In the genomic region with DNA sequence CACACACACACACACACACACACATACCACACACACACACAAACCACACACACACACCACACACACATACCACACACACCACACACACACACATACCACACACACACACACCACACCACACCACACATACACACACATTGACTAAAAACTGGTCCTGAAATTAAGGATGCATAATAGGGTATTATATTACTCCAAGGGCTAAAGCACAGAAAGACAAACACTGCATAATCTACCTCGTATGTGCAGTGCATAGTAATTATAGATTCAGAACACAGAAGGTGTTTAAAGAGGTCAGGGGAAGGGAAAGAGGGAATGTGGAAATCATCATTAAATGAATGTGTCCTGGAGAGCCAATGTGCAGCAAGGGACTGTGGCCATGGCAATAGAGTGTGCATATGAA, we compare ENCODE assay signal across 23 mouse cellular contexts.
DNase-seq lines count a peak whose midpoint lies in the region; ATAC-seq and TF ChIP-seq lines count a peak whose summit lies in the region.
"Had no signal": no experiment of that assay in that cellular context is flagged by ENCODE, and none has a peak within 500 bp of the region (broad histone marks: within the 10 kb centered on the region; RNA-seq: fewer than 3 reads in every experiment).

No protein-coding gene starts in this region.

- no peak overlapping the region for H3K4me2 ChIP-seq in forebrain, embryonic 13.5 days
- H3K4me2 ChIP-seq in forebrain, embryonic 16.5 days (ENCODE audit: low read length): no peak overlapping the region
- H3K4me2 ChIP-seq in midbrain, embryonic 11.5 days: no peak overlapping the region
- H3K4me2 ChIP-seq in midbrain, postnatal 0 days (ENCODE audit: low read depth, low read length, poor library complexity, severe bottlenecking): no peak overlapping the region
- H3K4me2 ChIP-seq in midbrain, embryonic 14.5 days (ENCODE audit: low read length): no peak overlapping the region
- no peak overlapping the region for H3K4me2 ChIP-seq in midbrain, embryonic 16.5 days (ENCODE audit: low read length)
- H3K4me2 ChIP-seq: heart, embryonic 12.5 days; heart, embryonic 15.5 days; hindbrain, embryonic 12.5 days; hindbrain, embryonic 15.5 days had no signal

- H3K27me3 ChIP-seq in forebrain, embryonic 13.5 days: no peaks in the 10 kb centered on the region
- H3K27me3 ChIP-seq in forebrain, embryonic 16.5 days (replicated peaks; ENCODE audit: control insufficient read depth, insufficient read depth, low read length): no peaks in the 10 kb centered on the region
- no peaks in the 10 kb centered on the region for H3K27me3 ChIP-seq in midbrain, embryonic 11.5 days (ENCODE audit: control insufficient read depth, insufficient read depth, low read length)
- no peaks in the 10 kb centered on the region for H3K27me3 ChIP-seq in midbrain, postnatal 0 days (ENCODE audit: insufficient read depth, low read length)
- H3K27me3 ChIP-seq in midbrain, embryonic 14.5 days (ENCODE audit: control insufficient read depth, insufficient read depth, low read length): no peaks in the 10 kb centered on the region
- no peaks in the 10 kb centered on the region for H3K27me3 ChIP-seq in midbrain, embryonic 16.5 days (ENCODE audit: control insufficient read depth, insufficient read depth, low read depth, low read length)
- H3K27me3 ChIP-seq: heart, embryonic 12.5 days; heart, embryonic 15.5 days; hindbrain, embryonic 12.5 days; hindbrain, embryonic 15.5 days had no signal

- no peak for TF ChIP-seq CTCF in midbrain, postnatal 0 days (IDR thresholded peaks at IDR 0.05)

- no peak overlapping the region for H3K9ac ChIP-seq in forebrain, embryonic 13.5 days
- no peak overlapping the region for H3K9ac ChIP-seq in forebrain, embryonic 16.5 days (replicated peaks; ENCODE audit: low read depth, low read length)
- H3K9ac ChIP-seq in midbrain, embryonic 11.5 days (ENCODE audit: low read length): no peak overlapping the region
- H3K9ac ChIP-seq in midbrain, postnatal 0 days (replicated peaks; ENCODE audit: low read length, poor library complexity, severe bottlenecking): no peak overlapping the region
- no peak overlapping the region for H3K9ac ChIP-seq in midbrain, embryonic 14.5 days (replicated peaks; ENCODE audit: low read length)
- H3K9ac ChIP-seq in midbrain, embryonic 16.5 days (ENCODE audit: low read depth, low read length): no peak overlapping the region
- H3K9ac ChIP-seq: heart, embryonic 12.5 days; heart, embryonic 15.5 days; hindbrain, embryonic 12.5 days; hindbrain, embryonic 15.5 days had no signal

- H3K4me1 ChIP-seq in forebrain, embryonic 13.5 days: no peaks in the 10 kb centered on the region
- no peaks in the 10 kb centered on the region for H3K4me1 ChIP-seq in forebrain, embryonic 16.5 days (replicated peaks; ENCODE audit: control insufficient read depth, insufficient read depth, low read length)
- H3K4me1 ChIP-seq in midbrain, embryonic 11.5 days (ENCODE audit: control insufficient read depth, insufficient read depth, low read length): no peaks in the 10 kb centered on the region
- H3K4me1 ChIP-seq in midbrain, postnatal 0 days (ENCODE audit: insufficient read depth, low read length): no peaks in the 10 kb centered on the region
- no peaks in the 10 kb centered on the region for H3K4me1 ChIP-seq in midbrain, embryonic 14.5 days (ENCODE audit: control insufficient read depth, insufficient read depth, low read length)
- peaks cover 2% of the 10 kb centered on the region; the same call in 1 of the 2 replicates for H3K4me1 ChIP-seq in midbrain, embryonic 16.5 days (ENCODE audit: control insufficient read depth, insufficient read depth, low read length)
- H3K4me1 ChIP-seq: forebrain, embryonic 10.5 days; heart, embryonic 12.5 days; heart, embryonic 15.5 days; hindbrain, embryonic 15.5 days had no signal

- 0 out of 2 replicates have a peak, but pooled peaks have one; percentile 24 for ATAC-seq in forebrain, embryonic 13.5 days
- ATAC-seq in forebrain, embryonic 16.5 days: no peak
- peak; percentile 63; the same call in 1 of the 2 replicates for ATAC-seq in midbrain, embryonic 11.5 days (ENCODE audit: low FRiP score)
- no peak for ATAC-seq in midbrain, postnatal 0 days (ENCODE audit: low FRiP score)
- ATAC-seq in midbrain, embryonic 14.5 days (ENCODE audit: low FRiP score, low TSS enrichment): no peak
- no peak for ATAC-seq in midbrain, embryonic 16.5 days
- ATAC-seq: activated CD4-positive, CD25-positive, alpha-beta regulatory T cell, adult 4 months; forebrain, embryonic 14.5 days; inflammation-experienced regulatory T-cells, adult 6 months had no signal

- no peak overlapping the region for H3K27ac ChIP-seq in forebrain, embryonic 13.5 days
- no peak overlapping the region for H3K27ac ChIP-seq in forebrain, embryonic 16.5 days (ENCODE audit: low read length)
- no peak overlapping the region for H3K27ac ChIP-seq in midbrain, embryonic 11.5 days (ENCODE audit: low read depth, low read length)
- H3K27ac ChIP-seq in midbrain, postnatal 0 days (ENCODE audit: low read depth, low read length): no peak overlapping the region
- no peak overlapping the region for H3K27ac ChIP-seq in midbrain, embryonic 14.5 days (replicated peaks; ENCODE audit: low read depth, low read length)
- H3K27ac ChIP-seq in midbrain, embryonic 16.5 days (ENCODE audit: low read length): no peak overlapping the region
- H3K27ac ChIP-seq: forebrain, embryonic 10.5 days; heart, embryonic 15.5 days; hindbrain, embryonic 12.5 days; hindbrain, embryonic 15.5 days had no signal

- no peaks in the 10 kb centered on the region for H3K36me3 ChIP-seq in forebrain, embryonic 13.5 days (ENCODE audit: poor library complexity, severe bottlenecking)
- H3K36me3 ChIP-seq in forebrain, embryonic 16.5 days (ENCODE audit: control insufficient read depth, insufficient read depth): no peaks in the 10 kb centered on the region
- no peaks in the 10 kb centered on the region for H3K36me3 ChIP-seq in midbrain, embryonic 11.5 days (ENCODE audit: control insufficient read depth, insufficient read depth, low read length)
- H3K36me3 ChIP-seq in midbrain, postnatal 0 days (ENCODE audit: insufficient read depth, low read length): no peaks in the 10 kb centered on the region
- H3K36me3 ChIP-seq in midbrain, embryonic 14.5 days (ENCODE audit: control insufficient read depth, insufficient read depth, low read length): no peaks in the 10 kb centered on the region
- no peaks in the 10 kb centered on the region for H3K36me3 ChIP-seq in midbrain, embryonic 16.5 days (ENCODE audit: control insufficient read depth, insufficient read depth, low read length)
- H3K36me3 ChIP-seq: forebrain, embryonic 10.5 days; heart, embryonic 12.5 days; heart, embryonic 15.5 days; hindbrain, embryonic 12.5 days; hindbrain, embryonic 15.5 days had no signal

- no peaks in the 10 kb centered on the region for H3K9me3 ChIP-seq in forebrain, embryonic 13.5 days (replicated peaks)
- H3K9me3 ChIP-seq in forebrain, embryonic 16.5 days (ENCODE audit: control insufficient read depth, low read length): no peaks in the 10 kb centered on the region
- H3K9me3 ChIP-seq in midbrain, embryonic 11.5 days (ENCODE audit: control insufficient read depth, low read length): no peaks in the 10 kb centered on the region
- H3K9me3 ChIP-seq in midbrain, postnatal 0 days (ENCODE audit: low read length): no peaks in the 10 kb centered on the region
- H3K9me3 ChIP-seq in midbrain, embryonic 14.5 days (ENCODE audit: control insufficient read depth, low read length): no peaks in the 10 kb centered on the region
- no peaks in the 10 kb centered on the region for H3K9me3 ChIP-seq in midbrain, embryonic 16.5 days (replicated peaks; ENCODE audit: control insufficient read depth, low read length, poor library complexity, severe bottlenecking)
- H3K9me3 ChIP-seq: forebrain, embryonic 10.5 days; heart, embryonic 12.5 days; heart, embryonic 15.5 days; hindbrain, embryonic 12.5 days; hindbrain, embryonic 15.5 days had no signal

- WGBS in forebrain, embryonic 13.5 days: 22% methylated on average over 1 of the region's 1 CpGs
- 26% methylated on average over 1 of the region's 1 CpGs for WGBS in forebrain, embryonic 16.5 days
- WGBS in midbrain, embryonic 11.5 days: 38% methylated on average over 1 of the region's 1 CpGs
- 16% methylated on average over 1 of the region's 1 CpGs for WGBS in midbrain, postnatal 0 days
- 43% methylated on average over 1 of the region's 1 CpGs for WGBS in midbrain, embryonic 14.5 days
- 24% methylated on average over 1 of the region's 1 CpGs for WGBS in midbrain, embryonic 16.5 days

- no peak for DNase-seq in midbrain, embryonic 11.5 days (ENCODE audit: low spot score, missing footprints)
- DNase-seq in midbrain, postnatal 0 days (ENCODE audit: low spot score): no peak
- peak; percentile 4 for DNase-seq in midbrain, embryonic 14.5 days
- DNase-seq: adrenal gland, adult 8-10 months; adrenal gland, postnatal 25 days; cerebellum, adult 18-20 months; cerebellum, adult 9-10 months; cerebellum, postnatal 14 days; gastrocnemius, postnatal 25 days; heart, adult 18-20 months; heart, postnatal 10 days; heart, postnatal 36 days had no signal

- no peak overlapping the region for H3K4me3 ChIP-seq in forebrain, embryonic 13.5 days
- H3K4me3 ChIP-seq in forebrain, embryonic 16.5 days (replicated peaks; ENCODE audit: low read length): no peak overlapping the region
- no peak overlapping the region for H3K4me3 ChIP-seq in midbrain, embryonic 11.5 days (ENCODE audit: low read depth, low read length)
- no peak overlapping the region for H3K4me3 ChIP-seq in midbrain, postnatal 0 days (ENCODE audit: low read depth, low read length)
- H3K4me3 ChIP-seq in midbrain, embryonic 14.5 days (replicated peaks; ENCODE audit: low read depth, low read length): no peak overlapping the region
- no peak overlapping the region for H3K4me3 ChIP-seq in midbrain, embryonic 16.5 days (ENCODE audit: low read depth, low read length)
- H3K4me3 ChIP-seq: forebrain, embryonic 10.5 days; heart, embryonic 12.5 days; heart, embryonic 15.5 days; hindbrain, embryonic 12.5 days; hindbrain, embryonic 15.5 days had no signal

Comparison
In these comparisons a context has a peak if more than half of its experiments do, and no peak if none do; other contexts are left out.
1. ATAC-seq: peak in forebrain, embryonic 13.5 days (single experiment) and midbrain, embryonic 11.5 days (single experiment); none in forebrain, embryonic 16.5 days (single experiment), midbrain, postnatal 0 days (single experiment), midbrain, embryonic 14.5 days (single experiment) and midbrain, embryonic 16.5 days (single experiment).